Mouse (Mus musculus) activated CD4-positive, CD25-positive, alpha-beta regulatory T cell (primary cell): ENCODE data around the gene Olfr533. TPM values are rescaled to one million over a fixed set of nuclear protein-coding genes. Genes with fewer than 3 reads are reported as not detected.

Source experiments
- polyA plus RNA-seq, 2 experiments: library from polyadenylated mRNA; unstranded; fragments of 100-300 nt; shearing (Covaris generic); gene quantifications; one replicate each; pipeline ENCODE4 v1.2.1; 2017

The Olfr533 gene
- under 1 TPM in 1 of 2 experiments, not detected in 1; 0.23 TPM for polyA plus RNA-seq

GRCm38 (mm10) chr7:140463070-140463469, at the start of gene Olfr533:
Gene Olfr533 (plus strand): TSS chr7:140463370.

GRCm38 (mm10) chr7:140421539-140421938, 41.6 kb upstream of the Olfr533 start, which contains the start of gene Olfr532:
Gene Olfr532 (minus strand): TSS chr7:140421639.

GRCm38 (mm10) chr7:140483916-140484315, 20.7 kb downstream of the Olfr533 start, which contains the start of gene Olfr535:
Gene Olfr535 (plus strand): TSS chr7:140484216.

GRCm38 (mm10) chr7:140507346-140508021, 44.3 kb downstream of the Olfr533 start, which contains the start of gene Olfr536:
Gene Olfr536 (minus strand): TSS chr7:140507396.

Other genes starting within 250 kb of the Olfr533 start
- under 1 TPM in 1 of 2 experiments, not detected in 1; 0.29 TPM for gene Cd163l1, start 245.1 kb upstream of the Olfr533 start, polyA plus RNA-seq
- gene 5830411N06Rik, start 216.1 kb upstream of the Olfr533 start, polyA plus RNA-seq: 1 to 10 TPM in 1 of 2 experiments, not detected in 1; 1.1 TPM
- gene Olfr525, start 142.5 kb upstream of the Olfr533 start, polyA plus RNA-seq: under 1 TPM in 1 of 2 experiments, not detected in 1; 0.10 TPM
- not detected for gene Olfr527, start 129.4 kb upstream of the Olfr533 start, polyA plus RNA-seq
- under 1 TPM in 1 of 2 experiments, not detected in 1; 0.21 TPM for gene Olfr60, start 101.7 kb upstream of the Olfr533 start, polyA plus RNA-seq
- gene Olfr530, start 87.0 kb upstream of the Olfr533 start, polyA plus RNA-seq: under 1 TPM in 1 of 2 experiments, not detected in 1; 0.54 TPM
- under 1 TPM in 1 of 2 experiments, not detected in 1; 0.14 TPM for gene Olfr531, start 60.5 kb upstream of the Olfr533 start, polyA plus RNA-seq
- not detected for gene Olfr532, start 41.7 kb upstream of the Olfr533 start, polyA plus RNA-seq
- gene Olfr535, start 20.8 kb downstream of the Olfr533 start, polyA plus RNA-seq: not detected
- not detected for gene Olfr536, start 44.0 kb downstream of the Olfr533 start, polyA plus RNA-seq
- not detected for gene Olfr538, start 104.5 kb downstream of the Olfr533 start, polyA plus RNA-seq
- under 1 TPM in 1 of 2 experiments, not detected in 1; 0.02 TPM for gene Olfr46, start 137.9 kb downstream of the Olfr533 start, polyA plus RNA-seq
- not detected for gene Olfr61, start 165.6 kb downstream of the Olfr533 start, polyA plus RNA-seq
- not detected for gene Olfr53, start 183.1 kb downstream of the Olfr533 start, polyA plus RNA-seq
- gene Olfr539, start 196.6 kb downstream of the Olfr533 start, polyA plus RNA-seq: under 1 TPM; 0.10 to 0.14 TPM
- gene Olfr45, start 218.6 kb downstream of the Olfr533 start, polyA plus RNA-seq: under 1 TPM; 0.04 to 0.07 TPM
- gene Olfr541, start 233.9 kb downstream of the Olfr533 start, polyA plus RNA-seq: under 1 TPM in 1 of 2 experiments, not detected in 1; 0.34 TPM